Mouse (Mus musculus) forebrain, embryonic 15.5 days (tissue): ENCODE results near the gene Zp3r. TPM values are rescaled to one million over a fixed set of nuclear protein-coding genes. Genes with fewer than 3 reads are reported as not detected.
"Not testable (repeated sequence)": the region's sequence is repeated elsewhere in the genome, so short reads cannot be mapped to it uniquely, and the experiment has no call there.

ENCODE experiments used
- ATAC-seq: fragments of 200-750 bp; cut with Nextera tagmentation; replicated peaks from 2 replicates; pipeline ENCODE4 v1.8.0; 2017; ENCODE audit warnings: mild to moderate bottlenecking, moderate TSS enrichment, moderate library complexity
- H3K27ac ChIP-seq: fragments of 300-500 bp; sonication (generic); replicated peaks from 2 replicates; pipeline ENCODE4 v1.5.1; 2015; ENCODE audit warnings: mild to moderate bottlenecking, inconsistent platforms
- H3K27me3 ChIP-seq: fragments of 300-500 bp; sonication (generic); 2 replicates; pipeline ENCODE4 v1.6.1; 2015; ENCODE audit warnings: inconsistent platforms
- H3K36me3 ChIP-seq: fragments of 300-500 bp; sonication (generic); 2 replicates; pipeline ENCODE4 v1.6.1; 2015; ENCODE audit warnings: mild to moderate bottlenecking, inconsistent platforms
- H3K4me1 ChIP-seq: fragments of 300-500 bp; sonication (generic); 2 replicates; pipeline ENCODE4 v1.6.1; 2015; ENCODE audit warnings: inconsistent platforms
- H3K4me2 ChIP-seq: fragments of 300-500 bp; sonication (generic); replicated peaks from 2 replicates; pipeline ENCODE4 v1.6.1; 2015; ENCODE audit warnings: mild to moderate bottlenecking, inconsistent platforms
- H3K4me3 ChIP-seq: fragments of 300-500 bp; sonication (generic); 2 replicates; pipeline ENCODE4 v1.5.1; 2015; ENCODE audit warnings: mild to moderate bottlenecking, inconsistent platforms
- H3K9ac ChIP-seq: fragments of 300-500 bp; sonication (generic); replicated peaks from 2 replicates; pipeline ENCODE4 v1.6.1; 2015; ENCODE audit warnings: mild to moderate bottlenecking, inconsistent platforms
- H3K9me3 ChIP-seq: fragments of 300-500 bp; sonication (generic); 2 replicates; pipeline ENCODE4 v1.6.1; 2016; ENCODE audit warnings: inconsistent platforms
- WGBS: fragments of 180-500 bp; shearing (Covaris S2); methylation state at CpG from one replicate; pipeline ENCODE4 v1.1.7; 2015; ENCODE audit warnings: mixed read lengths; 5-methylcytosine and 5-hydroxymethylcytosine counted together
- polyA plus RNA-seq: library from polyadenylated mRNA; unstranded; fragments of >200 nt; fragmentation: Nextera tagmentation; extraction: Ambion mirVana; gene quantifications from 2 replicates; pipeline ENCODE4 v1.2.1, GENCODE M21; 2015

The Zp3r gene
- not detected in 2 replicates for polyA plus RNA-seq

- no peak within 1 kb of the TSS for H3K4me2 ChIP-seq
- no peak within 1 kb of the TSS for H3K4me3 ChIP-seq
- H3K9ac ChIP-seq: no peak within 1 kb of the TSS
- H3K36me3 ChIP-seq: no peaks in the 10 kb centered on the region
- no peaks in the 10 kb centered on the region for H3K4me1 ChIP-seq
- 92% methylated on average over 2 of the region's 2 CpGs for WGBS
- ATAC-seq: no peak
- no peaks in the 10 kb centered on the region for H3K27me3 ChIP-seq
- H3K27ac ChIP-seq: no peak within 1 kb of the TSS
- H3K9me3 ChIP-seq: no peaks in the 10 kb centered on the region
Observed at GRCm38 (mm10) chr1:130629521-130629920, at the start of gene Zp3r. Zp3r (minus strand) TSS chr1:130629621.

GRCm38 (mm10) chr1:130678551-130678950 lies 49.1 kb upstream of the Zp3r start:
- no peaks in the 10 kb centered on the region for H3K36me3 ChIP-seq
- H3K4me3 ChIP-seq: no peak overlapping the region
- WGBS: 87% methylated on average over 2 of the region's 2 CpGs
- no peaks in the 10 kb centered on the region for H3K4me1 ChIP-seq
- H3K9ac ChIP-seq: no peak overlapping the region
- no peaks in the 10 kb centered on the region for H3K27me3 ChIP-seq
- H3K27ac ChIP-seq: no peak overlapping the region
- ATAC-seq: no peak
- no peaks in the 10 kb centered on the region for H3K9me3 ChIP-seq
- no peak overlapping the region for H3K4me2 ChIP-seq

GRCm38 (mm10) chr1:130663576-130663975 lies 34.2 kb upstream of the Zp3r start:
- H3K9me3 ChIP-seq, H3K27me3 ChIP-seq, ATAC-seq, H3K4me1 ChIP-seq, H3K27ac ChIP-seq, H3K4me2 ChIP-seq, H3K36me3 ChIP-seq, H3K4me3 ChIP-seq, H3K9ac ChIP-seq: not testable (repeated sequence)
- WGBS: 89% methylated on average over 5 of the region's 5 CpGs

GRCm38 (mm10) chr1:130661454-130661853 lies 32.0 kb upstream of the Zp3r start, which contains the start of gene C4bp:
C4bp (minus strand) TSS chr1:130661632.
- Histone ChIP-seq H3K36me3 (no peaks in the 10 kb centered on the region), H3K4me1 (no peaks in the 10 kb centered on the region), H3K9me3 (no peaks in the 10 kb centered on the region), H3K9ac (no peak within 1 kb of the TSS), H3K27ac (no peak within 1 kb of the TSS), H3K27me3 (no peaks in the 10 kb centered on the region), H3K4me2 (no peak within 1 kb of the TSS), H3K4me3 (no peak within 1 kb of the TSS)
- WGBS: 92% methylated on average over 3 of the region's 3 CpGs
- no peak for ATAC-seq

GRCm38 (mm10) chr1:130659641-130660040 lies 30.2 kb upstream of the Zp3r start:
- not testable (repeated sequence) for H3K36me3 ChIP-seq, H3K27me3 ChIP-seq, H3K9ac ChIP-seq, H3K4me1 ChIP-seq, H3K4me2 ChIP-seq, H3K27ac ChIP-seq, ATAC-seq, H3K4me3 ChIP-seq, H3K9me3 ChIP-seq
- 55% methylated on average over 5 of the region's 5 CpGs for WGBS

- 49% methylated on average over 4 of the region's 4 CpGs for WGBS
- no peak for ATAC-seq
- Histone ChIP-seq H3K9me3 (no peaks in the 10 kb centered on the region), H3K36me3 (no peaks in the 10 kb centered on the region), H3K4me2 (no peak overlapping the region), H3K4me3 (no peak overlapping the region), H3K27ac (no peak overlapping the region), H3K9ac (no peak overlapping the region), H3K27me3 (no peaks in the 10 kb centered on the region), H3K4me1 (no peaks in the 10 kb centered on the region)
Observed at GRCm38 (mm10) chr1:130644103-130644502, 14.7 kb upstream of the Zp3r start.

GRCm38 (mm10) chr1:130640967-130641366 lies 11.5 kb upstream of the Zp3r start:
- Histone ChIP-seq H3K9me3 (no peaks in the 10 kb centered on the region), H3K27ac (no peak overlapping the region), H3K27me3 (no peaks in the 10 kb centered on the region), H3K36me3 (no peaks in the 10 kb centered on the region), H3K4me1 (no peaks in the 10 kb centered on the region), H3K9ac (no peak overlapping the region), H3K4me3 (no peak overlapping the region), H3K4me2 (no peak overlapping the region)
- ATAC-seq: no peak

GRCm38 (mm10) chr1:130633761-130634410 lies 4.5 kb upstream of the Zp3r start:
- H3K9ac ChIP-seq: no peak overlapping the region
- no peak overlapping the region for H3K4me2 ChIP-seq
- H3K27ac ChIP-seq: no peak overlapping the region
- peak; percentile 53 for ATAC-seq
- H3K36me3 ChIP-seq: no peaks in the 10 kb centered on the region
- H3K9me3 ChIP-seq: no peaks in the 10 kb centered on the region
- H3K27me3 ChIP-seq: no peaks in the 10 kb centered on the region
- no peaks in the 10 kb centered on the region for H3K4me1 ChIP-seq
- no peak overlapping the region for H3K4me3 ChIP-seq
- 32% methylated on average over 16 of the region's 16 CpGs for WGBS

- Histone ChIP-seq H3K36me3 (no peaks in the 10 kb centered on the region), H3K27me3 (no peaks in the 10 kb centered on the region), H3K9me3 (no peaks in the 10 kb centered on the region), H3K4me1 (no peaks in the 10 kb centered on the region), H3K4me2 (no peak overlapping the region), H3K27ac (no peak overlapping the region), H3K9ac (no peak overlapping the region), H3K4me3 (no peak overlapping the region)
- ATAC-seq: no peak
- 94% methylated on average over 8 of the region's 8 CpGs for WGBS
Observed at GRCm38 (mm10) chr1:130633316-130633715, 3.9 kb upstream of the Zp3r start.

GRCm38 (mm10) chr1:130596291-130596690 lies 33.1 kb downstream of the Zp3r start:
- 94% methylated on average over 2 of the region's 2 CpGs for WGBS
- no peak overlapping the region for H3K4me3 ChIP-seq
- no peak overlapping the region for H3K4me2 ChIP-seq
- no peaks in the 10 kb centered on the region for H3K36me3 ChIP-seq
- H3K4me1 ChIP-seq: no peaks in the 10 kb centered on the region
- no peak overlapping the region for H3K9ac ChIP-seq
- no peak for ATAC-seq
- no peaks in the 10 kb centered on the region for H3K27me3 ChIP-seq
- H3K27ac ChIP-seq: no peak overlapping the region
- H3K9me3 ChIP-seq: no peaks in the 10 kb centered on the region

GRCm38 (mm10) chr1:130588659-130589058 lies 40.8 kb downstream of the Zp3r start:
- H3K36me3 ChIP-seq: no peaks in the 10 kb centered on the region
- no peaks in the 10 kb centered on the region for H3K27me3 ChIP-seq
- H3K9ac ChIP-seq: no peak overlapping the region
- 84% methylated on average over 9 of the region's 9 CpGs for WGBS
- no peak for ATAC-seq
- H3K4me2 ChIP-seq: no peak overlapping the region
- no peaks in the 10 kb centered on the region for H3K9me3 ChIP-seq
- H3K4me3 ChIP-seq: no peak overlapping the region
- H3K4me1 ChIP-seq: no peaks in the 10 kb centered on the region
- no peak overlapping the region for H3K27ac ChIP-seq

GRCm38 (mm10) chr1:130576389-130576788 lies 53.0 kb downstream of the Zp3r start:
- no peak for ATAC-seq
- no peak overlapping the region for H3K9ac ChIP-seq
- H3K27ac ChIP-seq: no peak overlapping the region
- H3K9me3 ChIP-seq: no peaks in the 10 kb centered on the region
- 37% methylated on average over 4 of the region's 4 CpGs for WGBS
- H3K4me3 ChIP-seq: no peak overlapping the region
- no peaks in the 10 kb centered on the region for H3K4me1 ChIP-seq
- H3K36me3 ChIP-seq: no peaks in the 10 kb centered on the region
- no peaks in the 10 kb centered on the region for H3K27me3 ChIP-seq
- H3K4me2 ChIP-seq: no peak overlapping the region

- Histone ChIP-seq H3K36me3 (no peaks in the 10 kb centered on the region), H3K4me3 (no peak overlapping the region), H3K9ac (no peak overlapping the region), H3K9me3 (no peaks in the 10 kb centered on the region), H3K27ac (no peak overlapping the region), H3K4me2 (no peak overlapping the region), H3K4me1 (no peaks in the 10 kb centered on the region), H3K27me3 (no peaks in the 10 kb centered on the region)
- ATAC-seq: no peak
Observed at GRCm38 (mm10) chr1:130575962-130576361, 53.5 kb downstream of the Zp3r start.
